In the genomic region with DNA sequence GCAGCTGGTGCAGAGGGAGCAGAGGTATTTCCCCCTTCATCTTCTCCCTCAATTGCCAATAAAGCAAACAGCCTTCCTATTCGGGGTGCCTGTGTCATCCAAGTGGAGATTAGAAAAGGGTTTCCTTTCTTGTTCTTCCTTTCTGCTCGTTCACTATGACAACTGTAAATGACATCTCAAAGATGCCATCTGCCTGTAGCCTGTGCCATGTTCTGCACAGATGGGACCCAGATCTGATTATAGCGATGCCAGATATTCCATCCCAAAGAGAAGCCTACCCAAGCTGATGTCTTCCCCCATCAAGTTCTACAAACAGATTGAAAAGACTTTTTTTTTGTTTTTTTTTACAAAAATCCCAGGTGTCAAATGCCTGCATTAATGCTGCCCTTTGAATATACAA, we compare ENCODE assay signal across 11 mouse cellular contexts. TPM values are rescaled to one million over a fixed set of nuclear protein-coding genes. Genes with fewer than 3 reads are reported as not detected.
DNase-seq lines count a peak whose midpoint lies in the region; TF ChIP-seq lines count a peak whose summit lies in the region.
"Had no signal": no experiment of that assay in that cellular context is flagged by ENCODE, and none has a peak within 500 bp of the region (broad histone marks: within the 10 kb centered on the region; RNA-seq: fewer than 3 reads in every experiment).

No protein-coding gene starts in this region.

- peak overlapping the region; percentile 87 for H3K27ac ChIP-seq in layer of hippocampus, adult 2 months

- intact Hi-C loops in left cerebral cortex, postnatal 25 days (cut with DNase I), result loop anchor here (2.0 to 5.0 kb wide), 3 partner anchors 79 to 399 kb away; a partner anchor contains a TSS
- intact Hi-C loops in gastrocnemius, postnatal 14 days (cut with DNase I; ENCODE audit: low total_unique reads), result no loop called here

- TF ChIP-seq CTCF in layer of hippocampus, adult 2 months (conservative IDR thresholded peaks at IDR 0.05), result no peak

- DNase-seq in right cerebral cortex, adult 18-20 months, result peak; percentile 73
- DNase-seq in right cerebral cortex, postnatal 25 days, result no peak
- DNase-seq in cerebellum, postnatal 36 days, result peak; percentile 25 to 28
- DNase-seq in layer of hippocampus, adult 2 months (ENCODE audit: low spot score in 2 of 2), result peak; percentile 79 to 87
- peak; percentile 49 to 91 for DNase-seq in left cerebral cortex, postnatal 25 days (ENCODE audit: low spot score in 2 of 2)
- DNase-seq in adrenal gland, postnatal 14 days, result no peak
- no peak for DNase-seq in adrenal gland, postnatal 36 days
- no peak for DNase-seq in gastrocnemius, postnatal 14 days
- DNase-seq: kidney, adult 18-20 months; kidney, postnatal 4 days; lung, adult 18-20 months had no signal

- H3K4me3 ChIP-seq in layer of hippocampus, adult 2 months, result peak overlapping the region; percentile 27; the same call in 1 of the 2 replicates

RNA-seq across cellular contexts. Expression of a gene that starts 54.6 kb away (rescaled TPM):
- total RNA-seq in layer of hippocampus, adult 2 months (2021), result 10 to 100 TPM in 1 of 2 experiments, 1 to 10 TPM in 1; 9.9 to 10.3 TPM
- 1 to 10 TPM; 7.0 to 9.1 TPM for total RNA-seq in left cerebral cortex, postnatal 25 days (2021)
- 5.1 and 5.4 TPM in 2 replicates for total RNA-seq in adrenal gland, postnatal 14 days (2021)
- 1 to 10 TPM; 2.3 to 4.1 TPM for total RNA-seq in adrenal gland, postnatal 36 days (2021)
- total RNA-seq in gastrocnemius, postnatal 14 days (2021), result 1 to 10 TPM in 1 of 2 experiments, under 1 TPM in 1; 0.40 to 1.3 TPM

Comparison
In these comparisons a context has a peak if more than half of its experiments do, and no peak if none do; other contexts are left out.
1. DNase-seq: peak in right cerebral cortex, adult 18-20 months (single experiment), cerebellum, postnatal 36 days (2 of 2), layer of hippocampus, adult 2 months (2 of 2) and left cerebral cortex, postnatal 25 days (2 of 2); none in right cerebral cortex, postnatal 25 days (single experiment), adrenal gland, postnatal 14 days (single experiment), adrenal gland, postnatal 36 days (0 of 2) and gastrocnemius, postnatal 14 days (single experiment).